Mouse (Mus musculus): ENCODE measurements at regions not wholly inside any gene's neighbourhood (a gene's known extent, or its start where the extent isn't known, plus 50 kb on each side); places are given as distances from the start of the nearest gene placed in this dataset.

GRCm38 (mm10) chr6:143690866-143691265, 523.8 kb downstream of the Etnk1 start:
- no peak for DNase-seq (ENCODE audit: extremely low spot score, low read depth, low spot score)

- DNase-seq (ENCODE audit: extremely low spot score, low read depth, low spot score), result no peak
Observed at GRCm38 (mm10) chr6:143697997-143698396, 531.0 kb downstream of the Etnk1 start.

- DNase-seq (ENCODE audit: extremely low spot score, low read depth, low spot score), result no peak
Observed at GRCm38 (mm10) chr6:143703984-143704383, 537.0 kb downstream of the Etnk1 start.

GRCm38 (mm10) chr6:143706451-143706850, 539.4 kb downstream of the Etnk1 start:
- DNase-seq (ENCODE audit: extremely low spot score, low read depth, low spot score), result no peak

GRCm38 (mm10) chr6:143714461-143714860, 547.4 kb downstream of the Etnk1 start:
- DNase-seq (ENCODE audit: extremely low spot score, low read depth, low spot score), result no peak

GRCm38 (mm10) chr6:143750074-143750473, 583.1 kb downstream of the Etnk1 start:
- no peak for DNase-seq (ENCODE audit: extremely low spot score, low read depth, low spot score)

- no peak for DNase-seq (ENCODE audit: extremely low spot score, low read depth, low spot score)
Observed at GRCm38 (mm10) chr6:143751076-143752070, 584.4 kb downstream of the Etnk1 start.

GRCm38 (mm10) chr6:143757462-143757861, 590.4 kb downstream of the Etnk1 start:
- no peak for DNase-seq (ENCODE audit: extremely low spot score, low read depth, low spot score)

- DNase-seq (ENCODE audit: extremely low spot score, low read depth, low spot score), result no peak
Observed at GRCm38 (mm10) chr6:143768115-143768514, 601.1 kb downstream of the Etnk1 start.
